Mouse (Mus musculus): ENCODE measurements around the gene Fam19a2. TPM values are rescaled to one million over a fixed set of nuclear protein-coding genes. Genes with fewer than 3 reads are reported as not detected.

Gene Fam19a2
- polyA plus RNA-seq, 1 experiment, result 0.31 TPM

- Histone ChIP-seq H3K27me3 (ENCODE audit: control insufficient read depth, insufficient read depth, low read length) (no peaks in the 10 kb centered on the region), H3K27ac (ENCODE audit: control insufficient read depth, insufficient read depth, low read length) (no peak overlapping the region), H3K4me1 (replicated peaks; ENCODE audit: control insufficient read depth, insufficient read depth, low read length) (no peaks in the 10 kb centered on the region), H3K4me3 (ENCODE audit: control insufficient read depth, insufficient read depth, low read length) (no peak overlapping the region), H3K36me3 (ENCODE audit: control insufficient read depth, insufficient read depth, low read length) (no peaks in the 10 kb centered on the region)
- TF ChIP-seq CTCF (IDR thresholded peaks at IDR 0.05; ENCODE audit: borderline replicate concordance, control insufficient read depth, extremely low read depth, insufficient read depth, low read length, poor library complexity) (no peak), POLR2A (IDR thresholded peaks at IDR 0.05; ENCODE audit: control insufficient read depth, extremely low read depth, insufficient read depth, low read length, poor library complexity) (no peak)
- DNase-seq, result no peak
- WGBS, result 90% methylated on average over 3 of the region's 3 CpGs
Measured at GRCm38 (mm10) chr10:123401188-123401587, 137.4 kb downstream of the Fam19a2 start.

- no peaks in the 10 kb centered on the region for H3K36me3 ChIP-seq (ENCODE audit: control insufficient read depth, insufficient read depth, low read length)
- 86% methylated on average over 3 of the region's 3 CpGs for WGBS
- no peak for TF ChIP-seq POLR2A (IDR thresholded peaks at IDR 0.05; ENCODE audit: control insufficient read depth, extremely low read depth, insufficient read depth, low read length, poor library complexity)
- TF ChIP-seq CTCF (IDR thresholded peaks at IDR 0.05; ENCODE audit: borderline replicate concordance, control insufficient read depth, extremely low read depth, insufficient read depth, low read length, poor library complexity), result no peak
- no peak overlapping the region for H3K27ac ChIP-seq (ENCODE audit: control insufficient read depth, insufficient read depth, low read length)
- H3K4me3 ChIP-seq (ENCODE audit: control insufficient read depth, insufficient read depth, low read length), result no peak overlapping the region
- no peaks in the 10 kb centered on the region for H3K27me3 ChIP-seq (ENCODE audit: control insufficient read depth, insufficient read depth, low read length)
- H3K4me1 ChIP-seq (replicated peaks; ENCODE audit: control insufficient read depth, insufficient read depth, low read length), result no peaks in the 10 kb centered on the region
- DNase-seq, result no peak
Measured at GRCm38 (mm10) chr10:123402460-123402859, 138.7 kb downstream of the Fam19a2 start.

GRCm38 (mm10) chr10:123414953-123415352, 151.2 kb downstream of the Fam19a2 start:
- Histone ChIP-seq H3K27ac (ENCODE audit: control insufficient read depth, insufficient read depth, low read length) (no peak overlapping the region), H3K4me1 (replicated peaks; ENCODE audit: control insufficient read depth, insufficient read depth, low read length) (no peaks in the 10 kb centered on the region), H3K36me3 (ENCODE audit: control insufficient read depth, insufficient read depth, low read length) (no peaks in the 10 kb centered on the region), H3K4me3 (ENCODE audit: control insufficient read depth, insufficient read depth, low read length) (no peak overlapping the region), H3K27me3 (ENCODE audit: control insufficient read depth, insufficient read depth, low read length) (no peaks in the 10 kb centered on the region)
- 100% methylated on average over 1 of the region's 1 CpGs for WGBS
- no peak for DNase-seq
- TF ChIP-seq POLR2A (IDR thresholded peaks at IDR 0.05; ENCODE audit: control insufficient read depth, extremely low read depth, insufficient read depth, low read length, poor library complexity) (no peak), CTCF (IDR thresholded peaks at IDR 0.05; ENCODE audit: borderline replicate concordance, control insufficient read depth, extremely low read depth, insufficient read depth, low read length, poor library complexity) (no peak)

- no peak for DNase-seq
- Histone ChIP-seq H3K36me3 (ENCODE audit: control insufficient read depth, insufficient read depth, low read length) (no peaks in the 10 kb centered on the region), H3K27me3 (ENCODE audit: control insufficient read depth, insufficient read depth, low read length) (no peaks in the 10 kb centered on the region), H3K4me1 (replicated peaks; ENCODE audit: control insufficient read depth, insufficient read depth, low read length) (no peaks in the 10 kb centered on the region), H3K4me3 (ENCODE audit: control insufficient read depth, insufficient read depth, low read length) (no peak overlapping the region), H3K27ac (ENCODE audit: control insufficient read depth, insufficient read depth, low read length) (no peak overlapping the region)
- WGBS, result 87% methylated on average over 4 of the region's 4 CpGs
- no peak for TF ChIP-seq CTCF (IDR thresholded peaks at IDR 0.05; ENCODE audit: borderline replicate concordance, control insufficient read depth, extremely low read depth, insufficient read depth, low read length, poor library complexity)
- no peak for TF ChIP-seq POLR2A (IDR thresholded peaks at IDR 0.05; ENCODE audit: control insufficient read depth, extremely low read depth, insufficient read depth, low read length, poor library complexity)
Measured at GRCm38 (mm10) chr10:123416024-123416423, 152.2 kb downstream of the Fam19a2 start.

- H3K4me1 ChIP-seq (replicated peaks; ENCODE audit: control insufficient read depth, insufficient read depth, low read length), result no peaks in the 10 kb centered on the region
- 83% methylated on average over 7 of the region's 7 CpGs for WGBS
- DNase-seq, result no peak
Measured at GRCm38 (mm10) chr10:123418616-123419173, 154.9 kb downstream of the Fam19a2 start.

GRCm38 (mm10) chr10:123420249-123420648, 156.5 kb downstream of the Fam19a2 start:
- DNase-seq, result no peak
- no peak overlapping the region for H3K4me3 ChIP-seq (ENCODE audit: control insufficient read depth, insufficient read depth, low read length)
- H3K27me3 ChIP-seq (ENCODE audit: control insufficient read depth, insufficient read depth, low read length), result no peaks in the 10 kb centered on the region
- H3K4me1 ChIP-seq (replicated peaks; ENCODE audit: control insufficient read depth, insufficient read depth, low read length), result no peaks in the 10 kb centered on the region
- no peaks in the 10 kb centered on the region for H3K36me3 ChIP-seq (ENCODE audit: control insufficient read depth, insufficient read depth, low read length)
- WGBS, result 92% methylated on average over 1 of the region's 1 CpGs
- no peak overlapping the region for H3K27ac ChIP-seq (ENCODE audit: control insufficient read depth, insufficient read depth, low read length)
- no peak for TF ChIP-seq POLR2A (IDR thresholded peaks at IDR 0.05; ENCODE audit: control insufficient read depth, extremely low read depth, insufficient read depth, low read length, poor library complexity)
- no peak for TF ChIP-seq CTCF (IDR thresholded peaks at IDR 0.05; ENCODE audit: borderline replicate concordance, control insufficient read depth, extremely low read depth, insufficient read depth, low read length, poor library complexity)

More at GRCm38 (mm10) chr10:123418616-123419173, 154.9 kb downstream of the Fam19a2 start:
- Histone ChIP-seq H3K36me3 (ENCODE audit: control insufficient read depth, insufficient read depth, low read length) (no peaks in the 10 kb centered on the region), H3K4me3 (ENCODE audit: control insufficient read depth, insufficient read depth, low read length) (no peak overlapping the region), H3K27ac (ENCODE audit: control insufficient read depth, insufficient read depth, low read length) (no peak overlapping the region), H3K27me3 (ENCODE audit: control insufficient read depth, insufficient read depth, low read length) (no peaks in the 10 kb centered on the region)
- TF ChIP-seq POLR2A (IDR thresholded peaks at IDR 0.05; ENCODE audit: control insufficient read depth, extremely low read depth, insufficient read depth, low read length, poor library complexity) (no peak), CTCF (IDR thresholded peaks at IDR 0.05; ENCODE audit: borderline replicate concordance, control insufficient read depth, extremely low read depth, insufficient read depth, low read length, poor library complexity) (no peak)

GRCm38 (mm10) chr10:123424482-123424881, 160.7 kb downstream of the Fam19a2 start:
- H3K27ac ChIP-seq (ENCODE audit: control insufficient read depth, insufficient read depth, low read length), result no peak overlapping the region
- H3K4me1 ChIP-seq (replicated peaks; ENCODE audit: control insufficient read depth, insufficient read depth, low read length), result no peaks in the 10 kb centered on the region
- no peak for DNase-seq
- H3K36me3 ChIP-seq (ENCODE audit: control insufficient read depth, insufficient read depth, low read length), result no peaks in the 10 kb centered on the region
- no peaks in the 10 kb centered on the region for H3K27me3 ChIP-seq (ENCODE audit: control insufficient read depth, insufficient read depth, low read length)
- no peak for TF ChIP-seq CTCF (IDR thresholded peaks at IDR 0.05; ENCODE audit: borderline replicate concordance, control insufficient read depth, extremely low read depth, insufficient read depth, low read length, poor library complexity)
- TF ChIP-seq POLR2A (IDR thresholded peaks at IDR 0.05; ENCODE audit: control insufficient read depth, extremely low read depth, insufficient read depth, low read length, poor library complexity), result no peak
- H3K4me3 ChIP-seq (ENCODE audit: control insufficient read depth, insufficient read depth, low read length), result no peak overlapping the region
- 90% methylated on average over 3 of the region's 3 CpGs for WGBS
